8 mouse cellular contexts compared by ENCODE assay signal in the genomic region with DNA sequence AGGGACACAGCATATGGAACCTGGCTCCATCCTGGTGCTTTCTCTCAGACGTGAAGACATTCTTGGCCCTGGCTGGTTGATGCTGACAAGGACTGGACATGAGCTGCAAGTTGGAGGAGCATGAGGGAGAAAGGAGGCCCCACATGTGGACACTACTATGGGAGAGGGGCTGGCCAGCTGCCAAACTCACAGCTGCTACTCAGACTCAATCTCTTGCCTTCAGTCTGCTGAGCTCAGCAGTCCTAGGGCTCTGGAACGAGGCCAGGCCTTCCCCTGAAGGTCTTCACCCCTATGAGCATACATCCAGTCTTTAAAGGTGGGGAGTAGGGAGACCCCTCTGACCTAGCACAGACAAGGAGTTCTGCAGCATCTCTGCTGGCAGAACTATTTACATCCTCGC. TPM values are rescaled to one million over a fixed set of nuclear protein-coding genes. Genes with fewer than 3 reads are reported as not detected.
DNase-seq lines count a peak whose midpoint lies in the region; ATAC-seq lines count a peak whose summit lies in the region.

No protein-coding gene starts in this region.

- peaks cover 57% of the 10 kb centered on the region for H3K4me1 ChIP-seq in neural tube, embryonic 13.5 days (replicated peaks)
- H3K4me1 ChIP-seq in neural tube, embryonic 15.5 days, result peaks cover 7% of the 10 kb centered on the region
- H3K4me1 ChIP-seq in intestine, embryonic 15.5 days (replicated peaks), result peaks cover 49% of the 10 kb centered on the region
- peaks cover 6% of the 10 kb centered on the region; the same call in 1 of the 2 replicates for H3K4me1 ChIP-seq in liver, embryonic 11.5 days (replicated peaks; ENCODE audit: control insufficient read depth, insufficient read depth, low read length)

- no peaks in the 10 kb centered on the region for H3K9me3 ChIP-seq in neural tube, embryonic 13.5 days
- H3K9me3 ChIP-seq in neural tube, embryonic 15.5 days (replicated peaks), result no peaks in the 10 kb centered on the region
- H3K9me3 ChIP-seq in intestine, embryonic 15.5 days, result no peaks in the 10 kb centered on the region
- H3K9me3 ChIP-seq in liver, embryonic 11.5 days (ENCODE audit: control insufficient read depth, low read length), result no peaks in the 10 kb centered on the region

- 41% methylated on average over 3 of the region's 3 CpGs for WGBS in neural tube, embryonic 13.5 days
- 45% methylated on average over 3 of the region's 3 CpGs for WGBS in neural tube, embryonic 15.5 days
- 21% methylated on average over 3 of the region's 3 CpGs for WGBS in intestine, embryonic 15.5 days
- 42% methylated on average over 3 of the region's 3 CpGs for WGBS in liver, embryonic 11.5 days

- DNase-seq in adrenal gland, postnatal 14 days, result peak; percentile 53
- DNase-seq in adrenal gland, adult 8-10 months, result no peak
- DNase-seq in lung, postnatal 25 days (ENCODE audit: low spot score), result peak; percentile 13
- no peak for DNase-seq in urinary bladder, postnatal 10 days (ENCODE audit: low spot score)
- DNase-seq in liver, embryonic 11.5 days (ENCODE audit: low spot score), result no peak

- ATAC-seq in neural tube, embryonic 13.5 days (ENCODE audit: low read depth), result peak; percentile 47; the same call in 1 of the 2 replicates
- no peak for ATAC-seq in neural tube, embryonic 15.5 days (ENCODE audit: low FRiP score)
- ATAC-seq in intestine, embryonic 15.5 days, result peak; percentile 47; the same call in 1 of the 2 replicates
- no peak for ATAC-seq in liver, embryonic 11.5 days (replicated peaks; ENCODE audit: low FRiP score)

- H3K36me3 ChIP-seq in neural tube, embryonic 13.5 days, result no peaks in the 10 kb centered on the region
- no peaks in the 10 kb centered on the region for H3K36me3 ChIP-seq in neural tube, embryonic 15.5 days
- no peaks in the 10 kb centered on the region for H3K36me3 ChIP-seq in intestine, embryonic 15.5 days
- no peaks in the 10 kb centered on the region for H3K36me3 ChIP-seq in liver, embryonic 11.5 days (ENCODE audit: control insufficient read depth, insufficient read depth, low read length)

- no peak overlapping the region for H3K4me3 ChIP-seq in neural tube, embryonic 13.5 days
- H3K4me3 ChIP-seq in neural tube, embryonic 15.5 days (replicated peaks), result no peak overlapping the region
- H3K4me3 ChIP-seq in intestine, embryonic 15.5 days (replicated peaks), result no peak overlapping the region
- no peak overlapping the region for H3K4me3 ChIP-seq in liver, embryonic 11.5 days (ENCODE audit: low read depth, low read length)

- peak overlapping the region; percentile 38 for H3K27ac ChIP-seq in neural tube, embryonic 13.5 days (replicated peaks)
- no peak overlapping the region; the same call in 1 of the 2 replicates for H3K27ac ChIP-seq in neural tube, embryonic 15.5 days (replicated peaks)
- H3K27ac ChIP-seq in intestine, embryonic 15.5 days, result peak overlapping the region; percentile 38
- no peak overlapping the region for H3K27ac ChIP-seq in liver, embryonic 11.5 days (ENCODE audit: low read depth, low read length)

- no peak overlapping the region for H3K9ac ChIP-seq in neural tube, embryonic 13.5 days
- H3K9ac ChIP-seq in neural tube, embryonic 15.5 days (replicated peaks), result no peak overlapping the region
- no peak overlapping the region for H3K9ac ChIP-seq in intestine, embryonic 15.5 days
- no peak overlapping the region for H3K9ac ChIP-seq in liver, embryonic 11.5 days (ENCODE audit: low read depth, low read length)

- H3K27me3 ChIP-seq in neural tube, embryonic 13.5 days, result no peaks in the 10 kb centered on the region; the same call in 1 of the 2 replicates
- H3K27me3 ChIP-seq in neural tube, embryonic 15.5 days (replicated peaks), result no peaks in the 10 kb centered on the region; the same call in 1 of the 2 replicates
- no peaks in the 10 kb centered on the region for H3K27me3 ChIP-seq in intestine, embryonic 15.5 days (replicated peaks)
- H3K27me3 ChIP-seq in liver, embryonic 11.5 days (replicated peaks; ENCODE audit: control insufficient read depth, insufficient read depth, low read length), result no peaks in the 10 kb centered on the region

- peak overlapping the region; percentile 13 for H3K4me2 ChIP-seq in neural tube, embryonic 13.5 days
- no peak overlapping the region for H3K4me2 ChIP-seq in neural tube, embryonic 15.5 days
- peak overlapping the region; percentile 31 for H3K4me2 ChIP-seq in intestine, embryonic 15.5 days (replicated peaks)
- no peak overlapping the region for H3K4me2 ChIP-seq in liver, embryonic 11.5 days

RNA-seq across cellular contexts. Expression of gene Ccdc33, which starts 36.7 kb away (rescaled TPM):
- total RNA-seq in adrenal gland, postnatal 14 days (2021), result not detected in 2 replicates
- 1 to 10 TPM in 2 of 4 experiments, under 1 TPM in 1, not detected in 1; 0.49 to 2.4 (median 1.2) TPM for total RNA-seq in adrenal gland, adult 8-10 months (2022)
- polyA plus RNA-seq in neural tube, embryonic 13.5 days (2015; fragmentation: Nextera tagmentation; extraction: Ambion mirVana), result 0.33 and 0.58 TPM in 2 replicates
- 0.13 and 0.15 TPM in 2 replicates for polyA plus RNA-seq in neural tube, embryonic 15.5 days (2015; fragmentation: Nextera tagmentation; extraction: Ambion mirVana)
- 0.09 TPM in 1 of 2 replicates, not detected in the other for polyA plus RNA-seq in intestine, embryonic 15.5 days (2015; fragmentation: Nextera tagmentation; extraction: Ambion mirVana)
- polyA plus RNA-seq in liver, embryonic 11.5 days (2014; fragmentation: Nextera tagmentation; extraction: Ambion mirVana), result not detected in 2 replicates

RNA-seq across cellular contexts. Expression of gene Islr, which starts 48.7 kb away (rescaled TPM):
- total RNA-seq in adrenal gland, postnatal 14 days (2021), result 28.0 and 29.1 TPM in 2 replicates
- total RNA-seq in adrenal gland, adult 8-10 months (2022), result 10 to 100 TPM; 23.6 to 40.9 (median 28.1) TPM
- polyA plus RNA-seq in neural tube, embryonic 13.5 days (2015; fragmentation: Nextera tagmentation; extraction: Ambion mirVana), result 53.6 and 58.2 TPM in 2 replicates
- polyA plus RNA-seq in neural tube, embryonic 15.5 days (2015; fragmentation: Nextera tagmentation; extraction: Ambion mirVana), result 52.3 and 54.2 TPM in 2 replicates
- 83.4 and 84.8 TPM in 2 replicates for polyA plus RNA-seq in intestine, embryonic 15.5 days (2015; fragmentation: Nextera tagmentation; extraction: Ambion mirVana)
- 7.7 and 8.5 TPM in 2 replicates for polyA plus RNA-seq in liver, embryonic 11.5 days (2014; fragmentation: Nextera tagmentation; extraction: Ambion mirVana)

RNA-seq across cellular contexts. Expression of gene Islr2, which starts 48.8 kb away (rescaled TPM):
- 2.2 and 6.2 TPM in 2 replicates for total RNA-seq in adrenal gland, postnatal 14 days (2021)
- total RNA-seq in adrenal gland, adult 8-10 months (2022), result 1 to 10 TPM; 1.2 to 1.9 (median 1.7) TPM
- polyA plus RNA-seq in neural tube, embryonic 13.5 days (2015; fragmentation: Nextera tagmentation; extraction: Ambion mirVana), result 19.8 and 22.3 TPM in 2 replicates
- 8.5 and 11.5 TPM in 2 replicates for polyA plus RNA-seq in neural tube, embryonic 15.5 days (2015; fragmentation: Nextera tagmentation; extraction: Ambion mirVana)
- polyA plus RNA-seq in intestine, embryonic 15.5 days (2015; fragmentation: Nextera tagmentation; extraction: Ambion mirVana), result 1.3 and 1.4 TPM in 2 replicates
- 0.43 TPM in 1 of 2 replicates, not detected in the other for polyA plus RNA-seq in liver, embryonic 11.5 days (2014; fragmentation: Nextera tagmentation; extraction: Ambion mirVana)

Comparison
In these comparisons a context has a peak if more than half of its experiments do, and no peak if none do; other contexts are left out.
1. DNase-seq: peak in adrenal gland, postnatal 14 days (single experiment) and lung, postnatal 25 days (single experiment); none in adrenal gland, adult 8-10 months (single experiment), urinary bladder, postnatal 10 days (single experiment) and liver, embryonic 11.5 days (single experiment).
2. ATAC-seq: peak in neural tube, embryonic 13.5 days (single experiment) and intestine, embryonic 15.5 days (single experiment); none in neural tube, embryonic 15.5 days (single experiment) and liver, embryonic 11.5 days (single experiment).
3. H3K27ac ChIP-seq: peak in neural tube, embryonic 13.5 days (single experiment) and intestine, embryonic 15.5 days (single experiment); none in neural tube, embryonic 15.5 days (single experiment) and liver, embryonic 11.5 days (single experiment).
4. H3K4me2 ChIP-seq: peak in neural tube, embryonic 13.5 days (single experiment) and intestine, embryonic 15.5 days (single experiment); none in neural tube, embryonic 15.5 days (single experiment) and liver, embryonic 11.5 days (single experiment).